Mouse (Mus musculus) yolk sac, embryonic 10.5 days (tissue): ENCODE data around the gene Tatdn3.

Source experiments
- DNase-seq: peaks from one replicate; pipeline ENCODE4 v3.0.0-alpha.2; 2017; ENCODE audit warnings: low spot score

The Tatdn3 gene

GRCm38 (mm10) chr1:191062781-191063485 lies at the start of gene Tatdn3, which contains the start of gene Nsl1:
Tatdn3 (minus strand) TSS chr1:191062932.
Nsl1 (plus strand) TSS chr1:191063012.
- DNase-seq = peak; percentile 88

DNA sequence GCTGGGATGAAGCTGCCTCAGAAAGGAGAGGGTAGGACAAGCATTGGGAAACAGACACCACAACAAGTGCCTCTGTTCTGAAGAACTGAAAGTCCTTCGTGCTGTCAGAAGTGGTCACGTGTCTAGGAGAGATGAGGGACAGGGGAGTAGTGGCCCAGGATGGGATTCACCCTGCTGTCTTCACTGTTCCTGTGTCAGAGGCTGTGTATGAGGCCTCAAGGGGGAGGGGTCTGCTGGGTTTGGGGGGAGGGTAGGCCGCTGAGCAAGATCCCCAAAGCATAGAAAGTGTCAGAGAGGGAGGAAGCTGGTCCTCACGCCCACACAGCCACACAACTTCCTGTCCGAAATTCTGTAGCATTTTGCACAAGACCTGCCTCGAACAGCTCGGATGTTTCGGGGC lies 48.4 kb upstream of the Tatdn3 start:
- no peak for DNase-seq

DNA sequence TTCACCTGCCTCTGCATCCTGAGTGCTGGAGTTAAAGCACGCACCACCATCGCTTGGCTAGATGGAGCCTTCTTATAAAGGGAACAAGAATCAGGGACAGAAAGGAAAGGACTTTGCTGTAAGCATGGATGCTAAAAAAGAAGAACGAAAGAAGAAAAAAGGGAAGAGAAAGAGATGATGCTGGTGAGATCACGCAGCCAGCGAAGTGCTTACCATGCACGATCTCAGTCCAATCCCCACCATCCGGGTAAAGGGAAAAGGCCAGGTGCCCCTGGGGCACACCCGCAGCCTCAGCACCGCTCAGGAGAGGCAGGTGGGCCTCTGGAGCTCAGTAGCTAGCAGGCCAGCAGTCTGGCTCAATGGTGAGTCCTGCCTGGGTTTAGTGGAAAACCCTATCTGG lies 47.2 kb upstream of the Tatdn3 start:
- DNase-seq = no peak

GRCm38 (mm10) chr1:191107306-191107705 lies 44.6 kb upstream of the Tatdn3 start:
- no peak for DNase-seq

DNA sequence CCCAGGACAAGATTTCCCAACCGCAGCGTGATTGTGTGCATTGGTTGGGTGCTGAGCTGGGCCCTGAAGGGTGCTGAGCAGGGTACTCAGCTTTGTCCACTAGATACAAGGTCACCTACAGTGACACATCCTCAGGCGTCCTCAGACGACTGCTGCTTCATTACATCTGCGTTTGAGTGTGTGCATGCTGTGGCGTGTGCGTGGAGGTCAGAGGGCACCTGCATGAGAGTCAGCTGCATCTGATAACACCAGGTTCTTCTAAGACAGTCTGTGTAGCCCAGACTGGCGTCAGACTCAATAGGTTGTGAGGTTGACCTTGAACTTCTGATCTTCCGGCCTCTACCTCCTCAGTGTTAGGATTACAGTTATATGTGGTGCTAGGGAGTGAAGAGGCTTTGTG lies 42.5 kb upstream of the Tatdn3 start:
- DNase-seq = no peak

GRCm38 (mm10) chr1:191102730-191103370 lies 40.1 kb upstream of the Tatdn3 start:
- DNase-seq = no peak

GRCm38 (mm10) chr1:191099772-191100291 lies 37.1 kb upstream of the Tatdn3 start:
- DNase-seq = no peak

DNA sequence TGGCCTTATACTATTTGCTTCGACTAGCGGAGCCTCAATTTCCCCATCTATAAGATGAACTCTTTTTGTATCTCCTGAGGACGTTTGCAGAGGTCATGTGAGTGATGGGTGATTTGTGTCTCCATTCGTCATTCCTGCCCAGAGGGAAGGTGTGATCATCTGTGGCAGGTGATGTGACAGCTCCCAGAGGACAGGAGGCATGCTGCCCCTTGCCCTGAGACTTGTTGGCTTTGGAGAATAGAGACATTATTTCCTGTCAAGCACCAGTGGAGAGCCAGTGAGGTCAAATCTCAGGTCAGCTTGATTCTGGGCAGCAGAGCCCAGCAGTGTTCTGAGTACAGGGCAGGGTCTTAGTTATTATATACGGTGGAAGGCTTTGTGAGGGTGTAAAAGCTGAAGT lies 36.4 kb upstream of the Tatdn3 start:
- DNase-seq = no peak

- DNase-seq = peak; percentile 56
These were observed 35.3 kb upstream of the Tatdn3 start, which contains the start of gene Batf3 for GRCm38 (mm10) chr1:191097802-191098747. Batf3 (plus strand) TSS chr1:191097847.

DNA sequence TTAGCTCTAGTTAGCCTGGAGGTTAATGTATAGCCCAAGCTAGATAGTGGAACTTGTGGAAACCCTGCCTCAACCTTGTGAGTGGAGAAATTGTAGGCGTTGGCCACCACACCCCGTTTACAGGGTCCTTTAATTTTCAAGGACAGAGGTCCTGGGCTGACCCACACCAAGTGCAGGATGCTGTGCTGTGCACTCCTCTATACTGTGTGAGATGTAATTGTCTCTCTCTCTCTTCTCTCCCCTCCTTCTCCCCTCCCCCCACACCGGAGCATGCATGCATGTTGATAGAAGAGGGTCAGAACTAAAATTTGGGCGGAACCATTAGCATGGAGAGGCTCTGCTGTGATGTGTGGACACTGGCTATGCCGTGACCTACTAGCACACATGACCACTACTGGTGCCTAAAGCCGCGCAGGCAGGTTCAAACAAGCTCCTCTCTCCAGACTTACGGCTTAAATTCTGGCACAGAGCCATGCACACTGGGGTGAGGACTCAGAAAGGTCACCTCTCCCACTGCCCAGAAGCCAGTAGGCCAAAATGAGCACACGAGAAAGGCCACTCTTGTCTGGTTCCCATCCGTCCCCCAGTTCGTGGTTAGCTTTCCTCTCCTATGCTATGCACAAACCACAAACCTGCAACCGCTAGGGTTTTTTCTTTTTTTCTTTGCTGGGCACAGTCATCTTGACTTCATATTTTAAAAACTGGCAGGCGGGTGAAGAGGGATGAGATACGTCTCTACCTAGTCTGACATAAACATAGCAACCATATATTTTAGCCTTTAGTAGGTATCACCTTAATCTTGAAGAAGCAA lies 34.3 kb upstream of the Tatdn3 start:
- no peak for DNase-seq

- DNase-seq = no peak
These were observed 32.3 kb upstream of the Tatdn3 start for GRCm38 (mm10) chr1:191095019-191095418.

- DNase-seq = no peak
These were observed 30.8 kb upstream of the Tatdn3 start for GRCm38 (mm10) chr1:191093578-191093977.

- DNase-seq = no peak
These were observed 29.3 kb upstream of the Tatdn3 start for GRCm38 (mm10) chr1:191092050-191092449.

DNA sequence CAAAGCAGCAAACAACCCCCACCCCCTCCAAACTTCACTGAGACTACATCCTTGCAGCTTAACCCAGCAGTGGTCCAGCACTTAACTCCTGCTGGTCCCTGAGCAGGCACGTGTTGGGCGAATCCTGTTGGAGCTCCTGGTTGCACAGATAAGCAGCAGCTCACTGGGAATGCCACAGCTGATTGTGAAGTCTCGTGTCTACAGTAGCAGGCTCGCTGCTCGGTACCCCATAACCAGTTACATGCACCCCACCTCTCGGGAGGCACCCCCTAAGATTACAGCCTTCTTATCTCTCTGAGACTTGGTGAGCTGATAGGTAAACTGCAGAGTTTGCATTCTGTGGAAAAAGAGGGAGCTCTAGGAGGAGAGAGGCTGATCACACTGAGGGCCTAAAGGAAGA lies 26.6 kb upstream of the Tatdn3 start:
- no peak for DNase-seq

- no peak for DNase-seq
These were observed 25.2 kb upstream of the Tatdn3 start for GRCm38 (mm10) chr1:191087955-191088354.

DNA sequence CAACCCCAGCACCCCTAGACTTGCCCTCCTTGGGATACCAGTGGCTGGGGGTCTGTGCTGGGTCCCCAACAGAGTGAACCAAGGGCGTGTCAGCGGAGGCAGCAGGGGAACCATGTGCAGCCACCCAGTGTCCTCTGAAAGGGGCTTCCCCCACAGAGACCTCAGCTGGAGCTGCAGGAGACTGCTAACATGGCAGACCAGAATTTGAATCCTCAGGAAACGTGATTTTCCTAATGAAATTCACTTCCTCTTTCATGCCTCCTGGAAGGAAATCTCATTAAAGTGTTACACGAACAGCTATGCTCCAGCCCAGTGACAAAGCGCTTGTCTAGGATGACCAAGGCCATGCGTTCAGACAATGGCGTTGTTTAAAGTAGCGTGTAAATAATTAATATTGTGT lies 24.2 kb upstream of the Tatdn3 start:
- no peak for DNase-seq

GRCm38 (mm10) chr1:191086304-191086878 lies 23.7 kb upstream of the Tatdn3 start:
- no peak for DNase-seq

DNA sequence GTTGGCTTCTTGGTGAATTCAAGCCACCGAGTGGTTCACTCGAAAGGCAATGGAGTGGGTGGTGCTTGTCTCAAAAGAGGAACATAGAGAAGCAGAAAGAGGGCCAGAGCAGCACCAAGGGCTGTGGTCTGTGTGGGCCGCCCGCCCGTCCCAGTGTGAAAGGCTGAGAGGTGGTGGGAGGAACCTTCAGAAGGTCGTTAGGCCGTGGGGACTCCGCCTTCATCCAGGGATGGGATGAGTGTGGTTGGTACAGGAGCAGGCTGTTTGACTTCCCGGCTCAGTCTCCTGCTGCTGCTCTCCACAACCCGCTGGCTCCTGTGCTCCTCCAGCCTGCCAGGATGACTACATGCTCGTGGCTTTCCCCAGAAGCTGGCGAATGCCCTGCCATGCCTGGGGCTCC lies 22.9 kb upstream of the Tatdn3 start:
- no peak for DNase-seq

DNA sequence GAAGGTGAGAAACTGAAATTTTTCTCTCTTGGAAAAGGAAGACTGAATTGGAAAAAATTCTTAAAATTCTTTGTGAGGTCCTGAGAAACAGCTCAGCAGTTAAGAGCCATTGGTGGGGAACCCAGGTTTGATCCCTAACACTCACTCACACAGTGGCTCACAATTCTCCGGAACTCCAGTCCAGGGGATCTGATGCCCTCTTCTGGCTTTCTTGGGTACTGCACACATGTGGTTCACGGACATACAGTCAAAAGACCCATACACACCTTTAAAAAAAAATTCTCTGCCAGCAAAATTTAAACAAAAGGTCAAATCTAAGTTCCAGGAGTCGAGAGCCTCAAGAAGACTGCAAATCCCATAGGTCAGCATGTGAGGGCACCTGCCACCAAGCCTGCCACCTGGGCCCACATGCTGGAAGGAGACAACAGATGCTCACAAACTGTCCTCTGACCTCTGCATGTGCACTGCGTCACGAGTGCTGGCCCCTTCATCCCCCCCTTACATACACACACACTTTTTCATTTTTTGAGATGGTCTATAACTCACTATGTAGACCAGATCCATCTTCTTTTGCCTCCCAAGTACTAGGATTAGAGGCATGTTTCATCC lies 22.3 kb upstream of the Tatdn3 start:
- DNase-seq = no peak

- DNase-seq = peak; percentile 76
These were observed 20.5 kb upstream of the Tatdn3 start for GRCm38 (mm10) chr1:191083230-191083629.
